In the genomic region with DNA sequence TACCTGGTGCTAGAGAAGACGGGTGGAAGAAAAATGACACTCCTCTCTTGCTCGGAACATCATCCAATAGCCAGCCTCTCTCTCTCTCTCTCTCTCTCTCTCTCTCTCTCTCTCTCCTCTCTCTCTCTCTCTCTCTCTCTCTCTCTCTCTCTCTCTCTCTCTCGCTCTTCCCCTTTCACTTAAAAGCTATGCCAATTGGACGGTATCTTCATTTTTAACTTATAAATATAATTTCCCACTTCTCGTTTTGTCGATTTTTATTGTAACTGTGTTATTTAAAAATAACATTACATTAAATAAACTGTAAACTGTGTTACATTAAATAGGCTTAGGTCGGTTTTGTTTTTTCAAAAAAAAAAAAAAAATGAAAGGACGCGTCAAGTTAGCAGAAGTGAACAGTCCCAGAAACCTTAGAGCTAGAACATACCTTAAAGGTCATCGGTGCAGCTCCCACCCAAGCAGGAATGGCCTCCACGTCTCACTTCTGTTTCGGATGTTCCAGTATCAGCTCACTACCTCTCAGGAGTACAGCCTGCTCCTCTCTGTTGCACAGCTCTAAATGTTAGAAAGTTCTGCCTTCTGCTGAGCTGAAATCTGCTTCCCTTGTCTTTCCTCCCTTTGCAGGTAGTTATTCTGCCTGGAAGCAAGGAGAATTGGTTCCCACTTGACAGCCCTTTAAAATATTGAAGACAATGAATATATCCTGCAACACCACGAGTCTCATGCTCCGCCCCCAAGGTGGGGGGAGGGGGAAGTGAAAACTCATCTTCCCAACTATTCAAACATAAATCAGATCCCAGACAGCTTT, we compare ENCODE assay signal across 8 mouse cellular contexts. TPM values are rescaled to one million over a fixed set of nuclear protein-coding genes. Genes with fewer than 3 reads are reported as not detected.
DNase-seq lines count a peak whose midpoint lies in the region; ATAC-seq and TF ChIP-seq lines count a peak whose summit lies in the region.

TSS of gene Gapvd1 (minus strand) at position 682 of the 808 bp plus-strand sequence.

- no peak for ATAC-seq in embryonic facial prominence, embryonic 15.5 days (ENCODE audit: insufficient number of reproducible peaks, low FRiP score, low TSS enrichment, low read depth)
- ATAC-seq in heart, embryonic 13.5 days (ENCODE audit: extremely low read depth, insufficient number of reproducible peaks, low FRiP score, low TSS enrichment), result no peak
- ATAC-seq in kidney, embryonic 16.5 days (ENCODE audit: low FRiP score, low TSS enrichment), result peak; percentile 49; the same call in 1 of the 2 replicates
- peak; percentile 39; the same call in 1 of the 2 replicates for ATAC-seq in liver, embryonic 13.5 days (ENCODE audit: low read depth)
- ATAC-seq in neural tube, embryonic 12.5 days (ENCODE audit: low FRiP score, low read depth), result peak; percentile 63

- DNase-seq in adrenal gland, postnatal 14 days, result peak; percentile 45
- DNase-seq in liver, embryonic 13.5 days, result peak; percentile 50
- no peak for DNase-seq in ovary, postnatal 10 days (ENCODE audit: low spot score)

- peak within 1 kb of the TSS; percentile 87 for H3K4me3 ChIP-seq in E14TG2a.4 (replicated peaks; ENCODE audit: low read length)
- peak within 1 kb of the TSS; percentile 93 for H3K4me3 ChIP-seq in embryonic facial prominence, embryonic 15.5 days (replicated peaks)
- peak within 1 kb of the TSS; percentile 97 for H3K4me3 ChIP-seq in heart, embryonic 13.5 days
- H3K4me3 ChIP-seq in kidney, embryonic 16.5 days (ENCODE audit: low read length), result peak within 1 kb of the TSS; percentile 91
- H3K4me3 ChIP-seq in liver, embryonic 13.5 days (replicated peaks), result peak within 1 kb of the TSS; percentile 97
- peak within 1 kb of the TSS; percentile 78 for H3K4me3 ChIP-seq in neural tube, embryonic 12.5 days

- H3K27ac ChIP-seq in embryonic facial prominence, embryonic 15.5 days (replicated peaks), result peak within 1 kb of the TSS; percentile 88
- peak within 1 kb of the TSS; percentile 97 for H3K27ac ChIP-seq in heart, embryonic 13.5 days (replicated peaks)
- H3K27ac ChIP-seq in kidney, embryonic 16.5 days (ENCODE audit: low read length), result peak within 1 kb of the TSS; percentile 93
- peak within 1 kb of the TSS; percentile 98 for H3K27ac ChIP-seq in liver, embryonic 13.5 days
- peak within 1 kb of the TSS; percentile 89 for H3K27ac ChIP-seq in neural tube, embryonic 12.5 days

- H3K36me3 ChIP-seq in E14TG2a.4 (ENCODE audit: insufficient read depth, low read length), result no peaks in the 10 kb centered on the region
- H3K36me3 ChIP-seq in embryonic facial prominence, embryonic 15.5 days, result no peaks in the 10 kb centered on the region
- H3K36me3 ChIP-seq in heart, embryonic 13.5 days, result no peaks in the 10 kb centered on the region
- H3K36me3 ChIP-seq in kidney, embryonic 16.5 days (ENCODE audit: insufficient read depth, low read length), result no peaks in the 10 kb centered on the region
- peaks cover 8% of the 10 kb centered on the region for H3K36me3 ChIP-seq in liver, embryonic 13.5 days
- H3K36me3 ChIP-seq in neural tube, embryonic 12.5 days, result no peaks in the 10 kb centered on the region

- under 1% methylated on average over 14 of the region's 14 CpGs for WGBS in embryonic facial prominence, embryonic 15.5 days
- WGBS in heart, embryonic 13.5 days, result under 1% methylated on average over 14 of the region's 14 CpGs
- WGBS in kidney, embryonic 16.5 days, result 1% methylated on average over 14 of the region's 14 CpGs
- under 1% methylated on average over 14 of the region's 14 CpGs for WGBS in liver, embryonic 13.5 days (ENCODE audit: insufficient replicate concordance)
- WGBS in neural tube, embryonic 12.5 days, result 2% methylated on average over 14 of the region's 14 CpGs

- peaks cover 19% of the 10 kb centered on the region for H3K4me1 ChIP-seq in E14TG2a.4 (replicated peaks; ENCODE audit: low read depth, low read length)
- peaks cover 11% of the 10 kb centered on the region for H3K4me1 ChIP-seq in embryonic facial prominence, embryonic 15.5 days
- H3K4me1 ChIP-seq in heart, embryonic 13.5 days, result peaks cover 34% of the 10 kb centered on the region
- H3K4me1 ChIP-seq in kidney, embryonic 16.5 days (ENCODE audit: insufficient read depth, low read length), result peaks cover 10% of the 10 kb centered on the region; the same call in 1 of the 2 replicates
- peaks cover 42% of the 10 kb centered on the region for H3K4me1 ChIP-seq in liver, embryonic 13.5 days (replicated peaks)
- H3K4me1 ChIP-seq in neural tube, embryonic 12.5 days, result peaks cover 15% of the 10 kb centered on the region

- H3K9me3 ChIP-seq in E14TG2a.4 (ENCODE audit: low read length), result no peaks in the 10 kb centered on the region
- no peaks in the 10 kb centered on the region for H3K9me3 ChIP-seq in embryonic facial prominence, embryonic 15.5 days (replicated peaks)
- no peaks in the 10 kb centered on the region for H3K9me3 ChIP-seq in heart, embryonic 13.5 days
- no peaks in the 10 kb centered on the region for H3K9me3 ChIP-seq in kidney, embryonic 16.5 days (ENCODE audit: low read length)
- no peaks in the 10 kb centered on the region for H3K9me3 ChIP-seq in liver, embryonic 13.5 days (replicated peaks)
- H3K9me3 ChIP-seq in neural tube, embryonic 12.5 days, result no peaks in the 10 kb centered on the region

- no peak for TF ChIP-seq CTCF in E14TG2a.4 (conservative IDR thresholded peaks at IDR 0.05; ENCODE audit: low read length)

- H3K4me2 ChIP-seq in embryonic facial prominence, embryonic 15.5 days (replicated peaks), result peak within 1 kb of the TSS; percentile 62
- H3K4me2 ChIP-seq in heart, embryonic 13.5 days, result peak within 1 kb of the TSS; percentile 71
- H3K4me2 ChIP-seq in kidney, embryonic 16.5 days (replicated peaks; ENCODE audit: low read depth, low read length), result peak within 1 kb of the TSS; percentile 79
- H3K4me2 ChIP-seq in liver, embryonic 13.5 days, result peak within 1 kb of the TSS; percentile 84
- H3K4me2 ChIP-seq in neural tube, embryonic 12.5 days (replicated peaks), result peak within 1 kb of the TSS; percentile 65

- no peaks in the 10 kb centered on the region for H3K27me3 ChIP-seq in E14TG2a.4 (ENCODE audit: insufficient read depth, low read length)
- no peaks in the 10 kb centered on the region for H3K27me3 ChIP-seq in embryonic facial prominence, embryonic 15.5 days
- H3K27me3 ChIP-seq in heart, embryonic 13.5 days (replicated peaks), result no peaks in the 10 kb centered on the region
- H3K27me3 ChIP-seq in kidney, embryonic 16.5 days (ENCODE audit: insufficient read depth, low read length), result no peaks in the 10 kb centered on the region
- 0 out of 2 replicates have a peak, but pooled peaks cover 2% of the 10 kb centered on the region for H3K27me3 ChIP-seq in liver, embryonic 13.5 days
- no peaks in the 10 kb centered on the region for H3K27me3 ChIP-seq in neural tube, embryonic 12.5 days (replicated peaks)

- peak within 1 kb of the TSS; percentile 90 for H3K9ac ChIP-seq in embryonic facial prominence, embryonic 15.5 days
- H3K9ac ChIP-seq in heart, embryonic 13.5 days, result peak within 1 kb of the TSS; percentile 99
- H3K9ac ChIP-seq in kidney, embryonic 16.5 days (replicated peaks; ENCODE audit: low read length), result peak within 1 kb of the TSS; percentile 99
- H3K9ac ChIP-seq in liver, embryonic 13.5 days, result peak within 1 kb of the TSS; percentile 100
- peak within 1 kb of the TSS; percentile 97 for H3K9ac ChIP-seq in neural tube, embryonic 12.5 days

RNA-seq across cellular contexts. Expression of gene Gapvd1, which starts in this region (rescaled TPM):
- 55.5 and 58.2 TPM in 2 replicates for total RNA-seq in adrenal gland, postnatal 14 days (2021)
- 79.7 and 80.3 TPM in 2 replicates for polyA plus RNA-seq in embryonic facial prominence, embryonic 15.5 days (2015; fragmentation: Nextera tagmentation; extraction: Ambion mirVana)
- 55.6 and 59.5 TPM in 2 replicates for polyA plus RNA-seq in heart, embryonic 13.5 days (2015; fragmentation: Nextera tagmentation; extraction: Ambion mirVana)
- polyA plus RNA-seq in kidney, embryonic 16.5 days (2015; fragmentation: Nextera tagmentation; extraction: Ambion mirVana), result 76.3 and 89.8 TPM in 2 replicates
- polyA plus RNA-seq in liver, embryonic 13.5 days (2015; fragmentation: Nextera tagmentation; extraction: Ambion mirVana), result 75.0 and 86.9 TPM in 2 replicates
- 121 and 125 TPM in 2 replicates for polyA plus RNA-seq in neural tube, embryonic 12.5 days (2016; fragmentation: Nextera tagmentation; extraction: Ambion mirVana)

Comparison
In these comparisons a context has a peak if more than half of its experiments do, and no peak if none do; other contexts are left out.
1. ATAC-seq: peak in kidney, embryonic 16.5 days (single experiment), liver, embryonic 13.5 days (single experiment) and neural tube, embryonic 12.5 days (single experiment); none in embryonic facial prominence, embryonic 15.5 days (single experiment) and heart, embryonic 13.5 days (single experiment).
2. Peak in every context shown above with its lines, with median percentiles within 50 percentile points of each other: H3K4me3 ChIP-seq, H3K27ac ChIP-seq, H3K4me2 ChIP-seq and H3K9ac ChIP-seq.